Mouse (Mus musculus): ENCODE results near the gene Fbxo28.

DNA sequence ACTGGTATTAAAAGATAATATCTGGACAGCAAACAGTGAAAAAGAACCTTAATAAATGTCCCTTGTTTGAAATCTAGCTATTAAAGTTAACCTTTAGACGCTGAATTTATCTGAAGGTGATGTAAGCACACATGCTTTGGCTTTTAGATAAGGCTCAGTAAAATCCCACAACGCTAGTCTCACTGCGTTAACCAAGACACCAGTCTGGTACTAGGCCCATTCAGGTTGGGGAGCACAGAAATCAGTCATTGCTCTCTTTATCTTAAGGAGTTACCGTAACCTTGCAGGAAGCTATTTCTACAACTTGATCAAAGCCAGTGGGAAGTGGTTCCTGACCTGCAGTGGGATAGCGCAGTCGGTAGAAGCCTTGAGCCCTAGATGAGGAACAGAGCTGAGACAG, 66.3 kb downstream of the Fbxo28 start:
- TF ChIP-seq CTCF (IDR thresholded peaks at IDR 0.05; ENCODE audit: low read depth) (no peak), EP300 (IDR thresholded peaks at IDR 0.05; ENCODE audit: low read depth) (no peak)

Data from liver, postnatal 0 days (tissue).